Mouse (Mus musculus): Measurements from ENCODE around the gene Dcps. TPM values are rescaled to one million over a fixed set of nuclear protein-coding genes. Genes with fewer than 3 reads are reported as not detected.

Dcps gene
- polyA plus RNA-seq, 1 experiment from 2014 or later, result 69.3 TPM

DNA sequence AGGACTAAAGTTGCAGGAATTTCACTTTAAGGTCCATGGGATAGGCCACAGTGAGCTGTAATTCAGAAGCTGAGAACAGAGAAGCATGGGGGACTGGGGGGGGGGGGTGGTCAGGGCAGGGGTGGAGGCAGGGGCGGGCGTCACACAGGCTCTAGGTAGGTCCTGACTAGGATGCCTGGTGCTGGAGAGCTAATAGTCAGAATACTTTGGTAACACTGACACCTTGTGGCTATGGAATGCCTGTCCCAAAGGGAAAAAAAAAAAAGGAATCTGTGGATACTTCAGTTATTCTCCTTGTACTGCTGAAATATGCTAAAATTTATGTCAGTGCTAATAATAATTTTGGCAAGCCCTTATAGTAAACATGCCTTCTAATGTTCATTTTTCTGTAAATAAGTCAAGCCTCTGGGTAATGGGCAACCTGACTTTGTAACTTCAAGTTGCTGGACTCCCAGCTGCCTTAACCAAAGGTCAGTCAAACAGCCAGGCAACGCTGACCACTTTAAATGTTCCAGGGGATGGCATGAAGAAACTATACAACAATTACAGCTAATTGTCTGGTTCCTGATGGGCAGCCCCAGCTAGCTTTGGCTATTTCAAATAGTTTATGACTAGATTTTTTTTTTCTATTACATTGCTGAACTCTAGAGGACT lies 9.6 kb downstream of the Dcps start:
- Histone ChIP-seq H3K9me3 (replicated peaks; ENCODE audit: control insufficient read depth, low read length) (no peaks in the 10 kb centered on the region), H3K36me3 (ENCODE audit: control insufficient read depth, insufficient read depth, low read length) (peaks cover 6% of the 10 kb centered on the region; the same call in 1 of the 2 replicates), H3K9ac (ENCODE audit: low read depth, low read length) (no peak overlapping the region), H3K27me3 (ENCODE audit: control insufficient read depth, insufficient read depth, low read length) (no peaks in the 10 kb centered on the region), H3K4me3 (ENCODE audit: low read depth, low read length) (no peak overlapping the region), H3K4me1 (ENCODE audit: control insufficient read depth, insufficient read depth, low read length) (no peaks in the 10 kb centered on the region), H3K4me2 (no peak overlapping the region), H3K27ac (ENCODE audit: low read depth, low read length) (no peak overlapping the region)
- WGBS (ENCODE audit: insufficient replicate concordance), result 26% methylated on average over 3 of the region's 3 CpGs
- no peak for ATAC-seq (replicated peaks; ENCODE audit: insufficient number of reproducible peaks, low FRiP score, low TSS enrichment)

DNA sequence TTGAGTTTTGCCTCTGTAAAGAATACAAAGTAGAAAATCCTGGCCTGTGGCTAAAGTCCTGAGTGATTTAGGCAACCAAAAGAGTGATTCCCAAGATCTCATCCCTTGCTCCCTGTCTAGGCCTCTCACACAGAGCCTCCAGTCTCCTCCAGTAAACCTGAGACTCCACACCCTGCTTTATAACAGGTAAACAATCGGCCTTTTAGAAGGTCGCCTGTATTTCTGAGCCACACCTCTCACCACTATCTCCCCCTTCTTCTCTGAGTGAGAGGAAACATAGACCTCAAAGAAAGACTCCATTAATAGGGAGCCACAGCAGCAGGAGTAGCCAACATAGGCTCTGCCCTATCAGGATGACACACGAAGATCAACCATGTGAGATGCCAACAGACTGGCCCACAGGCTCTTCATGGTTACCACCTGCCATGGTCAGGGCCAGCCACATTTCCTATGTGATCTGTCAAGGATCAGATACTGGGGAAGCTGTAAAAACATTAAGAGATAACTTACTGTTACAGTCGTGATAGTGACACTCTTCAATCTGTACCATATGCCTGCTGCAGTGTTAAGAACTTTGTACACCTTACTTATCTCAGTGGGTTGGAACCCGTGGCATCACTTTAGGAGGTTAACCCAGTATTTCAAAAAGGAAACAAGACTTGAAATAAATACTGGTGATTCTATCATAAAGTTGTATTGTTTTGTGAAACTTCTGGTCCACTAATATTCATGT lies 11.6 kb downstream of the Dcps start:
- Histone ChIP-seq H3K36me3 (ENCODE audit: control insufficient read depth, insufficient read depth, low read length) (no peaks in the 10 kb centered on the region), H3K9me3 (replicated peaks; ENCODE audit: control insufficient read depth, low read length) (no peaks in the 10 kb centered on the region), H3K9ac (ENCODE audit: low read depth, low read length) (no peak overlapping the region), H3K4me3 (ENCODE audit: low read depth, low read length) (no peak overlapping the region), H3K27me3 (ENCODE audit: control insufficient read depth, insufficient read depth, low read length) (no peaks in the 10 kb centered on the region), H3K4me2 (no peak overlapping the region), H3K4me1 (ENCODE audit: control insufficient read depth, insufficient read depth, low read length) (no peaks in the 10 kb centered on the region), H3K27ac (ENCODE audit: low read depth, low read length) (no peak overlapping the region)
- no peak for ATAC-seq (replicated peaks; ENCODE audit: insufficient number of reproducible peaks, low FRiP score, low TSS enrichment)
- WGBS (ENCODE audit: insufficient replicate concordance), result 65% methylated on average over 5 of the region's 5 CpGs

DNA sequence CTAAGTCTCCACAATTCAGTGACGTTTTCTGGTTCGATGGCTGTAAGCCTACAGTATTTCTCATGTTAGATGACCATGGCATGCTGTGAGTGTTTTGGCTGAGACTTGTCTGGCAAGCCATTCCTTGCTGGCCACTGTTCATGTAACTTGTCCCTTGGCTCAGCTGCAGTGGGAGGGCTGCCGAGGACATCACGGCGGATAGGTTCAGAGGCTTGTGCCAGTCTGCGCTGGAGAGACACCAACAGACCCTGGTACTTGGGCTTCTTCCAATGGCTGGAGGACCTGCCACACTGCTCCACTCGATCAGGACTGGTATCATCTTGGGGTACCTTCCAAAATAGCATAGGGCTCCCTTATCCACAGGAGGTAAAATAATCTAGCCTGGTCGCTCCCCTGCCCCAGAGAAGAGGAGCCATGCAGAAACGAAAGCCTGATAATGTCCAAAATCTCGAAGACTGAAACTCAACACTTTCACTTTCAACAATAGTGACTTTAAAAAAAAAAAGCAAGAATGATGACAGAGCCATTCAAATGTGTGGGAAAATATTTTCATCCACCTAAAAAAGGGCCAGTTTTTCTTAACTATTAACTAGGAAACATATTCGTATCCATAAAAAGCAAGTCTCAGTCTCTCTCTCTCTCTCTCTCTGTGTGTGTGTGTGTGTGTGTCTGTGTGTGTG lies 12.7 kb downstream of the Dcps start:
- Histone ChIP-seq H3K27ac (ENCODE audit: low read depth, low read length) (no peak overlapping the region), H3K36me3 (ENCODE audit: control insufficient read depth, insufficient read depth, low read length) (no peaks in the 10 kb centered on the region), H3K9me3 (replicated peaks; ENCODE audit: control insufficient read depth, low read length) (no peaks in the 10 kb centered on the region), H3K9ac (ENCODE audit: low read depth, low read length) (no peak overlapping the region), H3K27me3 (ENCODE audit: control insufficient read depth, insufficient read depth, low read length) (no peaks in the 10 kb centered on the region), H3K4me3 (ENCODE audit: low read depth, low read length) (no peak overlapping the region), H3K4me2 (no peak overlapping the region), H3K4me1 (ENCODE audit: control insufficient read depth, insufficient read depth, low read length) (no peaks in the 10 kb centered on the region)
- no peak for ATAC-seq (replicated peaks; ENCODE audit: insufficient number of reproducible peaks, low FRiP score, low TSS enrichment)
- 84% methylated on average over 11 of the region's 11 CpGs for WGBS (ENCODE audit: insufficient replicate concordance)

- Histone ChIP-seq H3K4me3 (ENCODE audit: low read depth, low read length) (no peak overlapping the region), H3K9me3 (replicated peaks; ENCODE audit: control insufficient read depth, low read length) (no peaks in the 10 kb centered on the region), H3K4me2 (no peak overlapping the region), H3K27ac (ENCODE audit: low read depth, low read length) (no peak overlapping the region), H3K4me1 (ENCODE audit: control insufficient read depth, insufficient read depth, low read length) (no peaks in the 10 kb centered on the region), H3K27me3 (ENCODE audit: control insufficient read depth, insufficient read depth, low read length) (no peaks in the 10 kb centered on the region), H3K9ac (ENCODE audit: low read depth, low read length) (no peak overlapping the region), H3K36me3 (ENCODE audit: control insufficient read depth, insufficient read depth, low read length) (no peaks in the 10 kb centered on the region)
- 90% methylated on average over 7 of the region's 7 CpGs for WGBS (ENCODE audit: insufficient replicate concordance)
- no peak for ATAC-seq (replicated peaks; ENCODE audit: insufficient number of reproducible peaks, low FRiP score, low TSS enrichment)
Observed at GRCm38 (mm10) chr9:35161721-35162120, 14.1 kb downstream of the Dcps start.

- Histone ChIP-seq H3K27me3 (ENCODE audit: control insufficient read depth, insufficient read depth, low read length) (no peaks in the 10 kb centered on the region), H3K9ac (ENCODE audit: low read depth, low read length) (no peak overlapping the region), H3K4me1 (ENCODE audit: control insufficient read depth, insufficient read depth, low read length) (no peaks in the 10 kb centered on the region), H3K27ac (ENCODE audit: low read depth, low read length) (no peak overlapping the region), H3K36me3 (ENCODE audit: control insufficient read depth, insufficient read depth, low read length) (no peaks in the 10 kb centered on the region), H3K4me2 (no peak overlapping the region), H3K9me3 (replicated peaks; ENCODE audit: control insufficient read depth, low read length) (no peaks in the 10 kb centered on the region), H3K4me3 (ENCODE audit: low read depth, low read length) (no peak overlapping the region)
- WGBS (ENCODE audit: insufficient replicate concordance), result 72% methylated on average over 2 of the region's 2 CpGs
- ATAC-seq (replicated peaks; ENCODE audit: insufficient number of reproducible peaks, low FRiP score, low TSS enrichment), result no peak
Observed at GRCm38 (mm10) chr9:35160662-35161061, 15.2 kb downstream of the Dcps start.

- Histone ChIP-seq H3K27ac (ENCODE audit: low read depth, low read length) (no peak overlapping the region), H3K27me3 (ENCODE audit: control insufficient read depth, insufficient read depth, low read length) (no peaks in the 10 kb centered on the region), H3K4me1 (ENCODE audit: control insufficient read depth, insufficient read depth, low read length) (no peaks in the 10 kb centered on the region)
Observed at GRCm38 (mm10) chr9:35158477-35158876, 17.4 kb downstream of the Dcps start.

DNA sequence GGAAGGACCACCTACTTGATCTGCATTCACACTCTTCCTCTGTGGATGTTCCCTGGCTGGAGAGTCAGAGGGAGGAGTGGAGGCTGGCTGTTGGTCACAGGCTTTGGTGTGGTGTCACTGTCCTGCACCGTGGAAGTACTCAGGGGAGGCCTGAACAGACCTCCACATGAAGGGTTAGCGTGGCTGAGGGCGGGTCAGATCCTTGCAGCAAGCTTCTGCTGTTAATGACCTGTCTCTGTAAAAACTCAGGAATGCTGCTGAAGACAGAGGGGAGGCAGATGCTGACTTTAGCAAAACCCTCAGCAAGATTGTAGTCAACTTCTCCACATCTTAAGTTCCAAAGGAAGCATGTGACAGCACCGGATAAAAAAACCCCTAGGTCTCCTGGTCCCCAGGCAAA lies 19.0 kb downstream of the Dcps start:
- Histone ChIP-seq H3K4me3 (ENCODE audit: low read depth, low read length) (no peak overlapping the region), H3K27ac (ENCODE audit: low read depth, low read length) (no peak overlapping the region), H3K4me1 (ENCODE audit: control insufficient read depth, insufficient read depth, low read length) (no peaks in the 10 kb centered on the region), H3K36me3 (ENCODE audit: control insufficient read depth, insufficient read depth, low read length) (no peaks in the 10 kb centered on the region), H3K9me3 (replicated peaks; ENCODE audit: control insufficient read depth, low read length) (no peaks in the 10 kb centered on the region), H3K27me3 (ENCODE audit: control insufficient read depth, insufficient read depth, low read length) (no peaks in the 10 kb centered on the region), H3K4me2 (no peak overlapping the region), H3K9ac (ENCODE audit: low read depth, low read length) (no peak overlapping the region)
- ATAC-seq (replicated peaks; ENCODE audit: insufficient number of reproducible peaks, low FRiP score, low TSS enrichment), result no peak
- WGBS (ENCODE audit: insufficient replicate concordance), result 81% methylated on average over 4 of the region's 4 CpGs

More at GRCm38 (mm10) chr9:35158477-35158876, 17.4 kb downstream of the Dcps start:
- WGBS (ENCODE audit: insufficient replicate concordance), result 81% methylated on average over 3 of the region's 3 CpGs
- no peak overlapping the region for H3K4me2 ChIP-seq
- no peak overlapping the region for H3K4me3 ChIP-seq (ENCODE audit: low read depth, low read length)
- no peak for ATAC-seq (replicated peaks; ENCODE audit: insufficient number of reproducible peaks, low FRiP score, low TSS enrichment)
- no peaks in the 10 kb centered on the region for H3K9me3 ChIP-seq (replicated peaks; ENCODE audit: control insufficient read depth, low read length)
- no peak overlapping the region for H3K9ac ChIP-seq (ENCODE audit: low read depth, low read length)
- no peaks in the 10 kb centered on the region for H3K36me3 ChIP-seq (ENCODE audit: control insufficient read depth, insufficient read depth, low read length)

DNA sequence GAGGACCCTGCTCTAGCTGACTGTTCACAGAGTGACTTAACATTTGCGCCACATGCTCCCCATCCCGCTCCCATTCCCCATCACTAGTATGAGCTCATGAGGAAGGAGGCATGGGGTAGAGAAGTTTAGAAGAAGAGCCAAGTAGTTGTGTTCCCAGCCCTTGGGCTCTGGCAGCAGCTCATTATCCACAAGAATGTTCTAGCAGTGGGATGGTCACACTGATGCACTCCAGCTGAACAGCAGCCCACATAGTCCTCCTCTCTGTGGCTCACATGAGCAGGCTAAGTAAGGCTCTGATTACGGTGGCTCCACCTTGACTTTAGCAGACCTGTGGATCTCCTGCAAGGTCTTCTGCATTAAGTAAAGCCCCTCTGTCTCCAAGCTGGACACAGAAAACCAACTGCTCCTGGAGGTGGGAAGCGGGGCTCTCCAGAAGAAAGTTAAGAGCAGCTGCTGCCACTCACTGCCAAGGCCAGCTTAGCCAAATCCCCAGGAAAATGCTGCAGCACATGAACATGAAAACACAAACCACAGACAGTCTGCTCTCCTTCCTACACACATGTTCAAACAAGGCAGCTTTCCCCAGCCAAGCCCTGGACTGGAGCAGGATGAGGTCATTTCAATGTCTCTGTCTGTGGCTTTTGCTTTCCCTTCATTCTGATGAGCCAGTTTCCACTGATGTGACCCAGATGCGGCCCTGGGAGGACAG lies 19.7 kb downstream of the Dcps start:
- no peak overlapping the region for H3K27ac ChIP-seq (ENCODE audit: low read depth, low read length)
- no peaks in the 10 kb centered on the region for H3K36me3 ChIP-seq (ENCODE audit: control insufficient read depth, insufficient read depth, low read length)
- H3K4me1 ChIP-seq (ENCODE audit: control insufficient read depth, insufficient read depth, low read length), result no peaks in the 10 kb centered on the region
- no peaks in the 10 kb centered on the region for H3K27me3 ChIP-seq (ENCODE audit: control insufficient read depth, insufficient read depth, low read length)
- H3K9me3 ChIP-seq (replicated peaks; ENCODE audit: control insufficient read depth, low read length), result no peaks in the 10 kb centered on the region
- no peak overlapping the region for H3K4me3 ChIP-seq (ENCODE audit: low read depth, low read length)
- H3K9ac ChIP-seq (ENCODE audit: low read depth, low read length), result no peak overlapping the region
- 91% methylated on average over 5 of the region's 5 CpGs for WGBS (ENCODE audit: insufficient replicate concordance)
- no peak for ATAC-seq (replicated peaks; ENCODE audit: insufficient number of reproducible peaks, low FRiP score, low TSS enrichment)
- H3K4me2 ChIP-seq, result no peak overlapping the region

Measured in heart, embryonic 11.5 days (tissue).